Mouse (Mus musculus): ENCODE results near the gene Dnase1l3.

- TF ChIP-seq EP300 (optimal IDR thresholded peaks at IDR 0.05) (no peak), CTCF (IDR thresholded peaks at IDR 0.05; ENCODE audit: low read depth) (no peak)
Measured at GRCm38 (mm10) chr14:7934166-7934565, 60.2 kb downstream of the Dnase1l3 start.

Measured in stomach, postnatal 0 days (tissue).